Mouse (Mus musculus) gastrocnemius, adult 2 months (tissue): ENCODE measurements at regions not wholly inside any gene's neighbourhood (a gene's known extent, or its start where the extent isn't known, plus 50 kb on each side); places are given as distances from the start of the nearest gene placed in this dataset.
A peak's percentile ranks its signal among the peaks of the same experiment; 100 is the strongest.
"Not testable (repeated sequence)": the region's sequence is repeated elsewhere in the genome, so short reads cannot be mapped to it uniquely, and the experiment has no call there.

Experiments used
- DNase-seq: peaks from one replicate; pipeline ENCODE4 v3.0.0; 2022
- H3K27ac ChIP-seq: fragments of 200-600 bp; 2 replicates; pipeline ENCODE4 v1.8.1; 2022; ENCODE audit warnings: mild to moderate bottlenecking
- H3K4me3 ChIP-seq: fragments of 200-600 bp; 2 replicates; pipeline ENCODE4 v1.8.1; 2022; ENCODE audit warnings: mild to moderate bottlenecking, moderate library complexity
- CTCF ChIP-seq: fragments of 200-600 bp; IDR thresholded peaks from 2 replicates; pipeline ENCODE4 v1.8.1; 2022; ENCODE audit warnings: antibody characterized with exemption, mild to moderate bottlenecking, moderate library complexity
- intact Hi-C: fragments of 180-260 bp; cut with DNase I; formaldehyde crosslinking; loops from one replicate; pipeline ENCODE4 v1.15.1; 2025

DNA sequence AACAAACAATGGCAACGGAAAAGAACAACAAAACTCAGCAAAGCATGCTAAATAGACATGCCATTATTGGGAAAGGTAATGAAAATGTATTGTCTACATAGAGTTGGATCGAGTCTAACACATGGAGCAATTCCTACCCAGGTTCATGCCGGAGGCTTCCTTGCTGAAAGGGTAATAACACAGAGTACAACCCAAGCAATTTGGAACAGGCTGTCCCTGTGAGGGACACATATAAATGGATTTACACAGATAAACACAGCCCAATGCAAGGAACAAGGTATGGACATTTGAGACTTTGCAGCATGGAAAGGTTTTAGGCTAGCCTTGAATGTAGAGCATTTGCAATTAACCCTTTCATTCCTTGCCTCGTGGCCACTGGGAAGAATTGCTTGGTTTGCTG is 158.6 kb upstream of the Gm11146 start:
- intact Hi-C loops: no loop called here
- Histone ChIP-seq H3K27ac (no peak overlapping the region), H3K4me3 (no peak overlapping the region)
- no peak for TF ChIP-seq CTCF
- no peak for DNase-seq

DNA sequence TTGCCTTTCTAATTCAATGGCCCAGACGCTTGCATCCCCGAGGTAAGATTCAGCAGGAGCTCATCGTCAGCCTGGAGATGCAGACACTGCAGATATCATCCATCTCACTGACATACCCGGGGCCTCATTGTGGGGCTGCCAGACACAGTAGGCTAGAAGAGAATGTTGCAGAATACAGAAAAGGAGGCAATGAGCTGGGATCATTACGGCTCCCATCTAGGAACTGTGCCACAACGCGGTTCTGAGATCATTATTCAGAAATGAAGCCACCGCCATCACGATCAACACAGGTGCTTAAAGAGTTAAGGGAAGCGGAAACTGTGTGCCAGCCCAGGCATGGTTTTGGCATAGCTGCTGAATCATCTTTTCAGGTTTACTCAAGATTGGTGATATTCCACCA is 158.1 kb upstream of the Gm11146 start:
- intact Hi-C loops: no loop called here
- Histone ChIP-seq H3K27ac (no peak overlapping the region), H3K4me3 (no peak overlapping the region)
- no peak for DNase-seq
- no peak for TF ChIP-seq CTCF

DNA sequence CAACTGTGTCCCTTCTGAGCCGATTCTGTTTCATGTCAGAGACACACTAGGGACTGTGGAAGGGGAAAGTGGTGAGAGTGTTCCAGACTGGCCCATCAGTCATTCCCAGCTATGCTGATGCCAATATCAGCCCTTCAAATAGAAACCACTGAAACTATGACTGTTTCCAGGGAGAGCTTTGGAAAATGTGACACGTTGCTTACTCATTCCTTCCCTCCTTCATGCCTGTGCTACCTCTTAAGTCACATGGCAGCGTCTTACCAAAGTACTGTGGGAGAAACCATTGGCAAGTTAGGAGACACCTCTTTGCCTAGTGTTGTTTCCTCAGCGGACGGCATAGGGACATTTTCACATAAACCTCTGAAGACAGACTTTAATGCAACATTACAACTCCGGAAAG is 153.0 kb upstream of the Gm11146 start:
- DNase-seq: no peak
- Histone ChIP-seq H3K27ac (no peak overlapping the region), H3K4me3 (no peak overlapping the region)
- no peak for TF ChIP-seq CTCF
- intact Hi-C loops: no loop called here

DNA sequence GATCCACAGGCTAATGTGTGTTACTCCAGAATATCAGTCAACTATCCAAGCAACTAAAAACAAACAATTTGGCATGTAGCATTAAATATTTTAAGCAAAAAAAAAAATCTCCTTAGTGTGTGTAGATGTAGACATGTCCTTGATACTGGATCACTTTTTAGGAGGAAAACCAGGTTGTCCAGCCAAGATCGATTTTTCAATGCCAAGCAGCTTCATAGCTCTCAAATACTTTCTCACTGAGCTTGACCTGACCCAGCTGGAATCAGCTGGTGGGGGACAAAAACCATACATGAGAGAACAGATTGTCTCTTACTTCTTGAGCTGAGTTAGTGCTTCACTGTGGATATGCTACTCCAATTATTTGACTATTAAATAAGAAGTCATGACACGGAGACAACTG is 147.6 kb upstream of the Gm11146 start:
- no peak for TF ChIP-seq CTCF
- Histone ChIP-seq H3K4me3 (no peak overlapping the region), H3K27ac (peak overlapping the region; percentile 43; the same call in 1 of the 2 replicates)
- intact Hi-C loops: no loop called here
- no peak for DNase-seq

DNA sequence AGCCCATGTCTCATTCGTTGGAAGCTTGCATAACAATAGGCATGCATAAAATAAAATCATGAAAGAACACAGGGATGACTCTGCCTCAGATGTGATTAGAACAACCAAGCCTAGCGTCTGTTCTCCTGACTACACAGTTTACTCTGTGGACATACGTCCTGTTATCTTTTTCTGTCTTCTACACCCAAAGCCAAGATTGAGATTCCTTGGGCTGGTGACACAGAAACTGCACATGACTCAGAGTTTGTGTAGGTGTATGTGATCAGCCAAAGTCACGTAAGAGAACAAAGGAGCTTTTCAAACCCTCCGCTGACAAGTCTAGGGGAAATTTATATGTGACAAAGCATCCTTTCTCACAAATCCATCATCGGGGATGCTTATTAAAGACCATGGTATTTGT is 141.9 kb upstream of the Gm11146 start:
- intact Hi-C loops: no loop called here
- no peak overlapping the region for H3K4me3 ChIP-seq
- no peak for TF ChIP-seq CTCF
- no peak for DNase-seq
- no peak overlapping the region for H3K27ac ChIP-seq

DNA sequence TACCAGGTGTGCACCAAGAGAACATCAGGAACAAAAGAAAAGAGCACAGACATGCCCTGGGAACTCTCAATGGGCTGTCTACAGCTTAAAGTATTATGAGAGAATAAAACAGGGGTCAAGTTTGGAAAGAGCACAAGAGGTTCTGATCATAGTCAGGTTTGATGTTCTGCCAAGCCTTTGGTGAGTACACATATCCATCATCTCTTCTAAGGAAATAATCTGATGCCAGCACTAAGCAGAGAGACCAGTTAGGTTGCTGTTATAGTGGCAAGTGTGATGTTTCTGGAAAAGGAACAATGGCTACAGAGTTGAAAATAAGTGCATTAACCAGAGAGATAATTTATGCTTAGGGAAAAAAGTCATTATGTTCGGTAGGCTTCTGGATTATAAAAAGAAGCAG is 136.9 kb upstream of the Gm11146 start:
- Histone ChIP-seq H3K4me3 (no peak overlapping the region), H3K27ac (no peak overlapping the region)
- DNase-seq: no peak
- intact Hi-C loops: no loop called here
- no peak for TF ChIP-seq CTCF

DNA sequence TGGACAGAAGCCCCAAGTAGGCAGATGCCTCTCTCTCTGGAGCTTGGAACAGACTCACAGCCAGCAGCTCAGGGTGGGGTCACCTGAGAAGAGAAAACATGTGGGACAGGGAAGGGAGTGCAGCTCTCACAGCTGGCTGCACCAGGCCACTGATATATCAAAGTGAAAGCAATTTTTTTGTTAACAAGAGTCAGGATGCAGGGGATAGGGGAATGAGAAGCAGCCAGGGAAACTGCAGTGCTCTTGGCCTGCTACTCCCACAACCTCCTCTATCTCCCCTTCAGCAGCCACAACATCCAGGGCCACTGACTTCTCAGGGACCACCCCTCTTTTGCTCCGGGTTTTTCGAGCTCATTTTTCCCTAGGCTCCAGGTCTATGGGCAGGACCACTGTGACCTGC is 117.5 kb upstream of the Gm11146 start:
- DNase-seq: no peak
- H3K27ac ChIP-seq: no peak overlapping the region
- no peak for TF ChIP-seq CTCF
- no peak overlapping the region for H3K4me3 ChIP-seq
- intact Hi-C loops: no loop called here

DNA sequence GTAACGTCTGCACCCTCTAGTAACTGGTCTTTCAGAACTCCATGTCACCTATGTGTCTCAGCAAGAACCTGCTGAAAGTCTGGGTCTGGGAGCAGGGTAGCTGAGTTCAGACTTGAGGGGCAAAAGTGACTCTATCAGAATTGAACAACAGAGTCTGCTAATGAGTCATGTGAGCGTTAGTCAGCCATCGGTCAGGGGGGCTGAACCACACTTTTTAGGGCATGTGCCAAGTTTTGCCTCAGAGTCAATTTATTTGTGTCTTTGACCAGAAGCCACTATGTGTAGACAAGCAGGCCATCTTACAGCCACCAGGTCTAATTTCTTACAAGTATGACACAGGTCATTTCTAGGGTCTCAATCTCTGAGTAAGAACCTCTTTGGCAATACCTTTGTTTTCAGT is 115.9 kb upstream of the Gm11146 start:
- intact Hi-C loops, DNase-seq, H3K27ac ChIP-seq, H3K4me3 ChIP-seq: not testable (repeated sequence)

DNA sequence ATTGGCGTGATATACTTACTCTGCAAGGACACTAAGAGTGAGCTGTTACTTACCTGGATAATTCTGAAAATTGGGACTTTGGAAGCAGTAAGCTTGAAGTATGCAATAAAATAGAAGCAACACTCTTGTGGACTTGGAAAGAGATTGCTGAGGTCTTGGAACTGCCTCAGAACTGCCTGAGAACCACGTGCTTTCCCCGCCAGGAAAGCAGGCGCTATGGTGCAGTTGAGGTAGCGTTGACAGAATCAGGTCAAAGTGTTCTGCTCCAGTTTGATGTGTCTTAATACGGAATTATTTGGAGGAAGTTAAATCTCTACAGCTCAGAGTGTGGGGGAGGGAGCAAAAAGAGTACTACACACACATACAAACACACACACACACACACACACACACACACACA is 102.8 kb upstream of the Gm11146 start:
- intact Hi-C loops: no loop called here
- no peak overlapping the region for H3K27ac ChIP-seq
- DNase-seq: no peak
- no peak overlapping the region for H3K4me3 ChIP-seq
- TF ChIP-seq CTCF: no peak

DNA sequence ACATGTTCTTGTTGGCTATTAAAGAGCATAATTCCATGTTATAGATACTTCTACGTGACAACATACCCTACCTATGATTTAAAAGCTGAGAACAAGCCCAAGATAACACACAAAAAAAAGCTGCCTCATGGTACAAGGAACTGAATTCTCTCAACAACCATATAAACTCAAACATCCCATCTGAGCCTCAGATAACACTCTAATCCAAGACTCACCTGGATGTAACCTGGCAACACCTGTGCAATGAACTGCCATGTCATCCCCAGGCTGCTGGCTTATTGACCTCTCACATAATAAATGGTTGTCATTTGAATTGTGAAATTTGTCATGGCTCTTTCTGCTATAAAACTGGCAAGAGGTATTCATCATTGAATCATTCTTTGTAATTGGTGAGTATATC is 93.5 kb upstream of the Gm11146 start:
- DNase-seq: no peak
- Histone ChIP-seq H3K27ac (no peak overlapping the region), H3K4me3 (no peak overlapping the region)
- intact Hi-C loops: no loop called here
- TF ChIP-seq CTCF: no peak

DNA sequence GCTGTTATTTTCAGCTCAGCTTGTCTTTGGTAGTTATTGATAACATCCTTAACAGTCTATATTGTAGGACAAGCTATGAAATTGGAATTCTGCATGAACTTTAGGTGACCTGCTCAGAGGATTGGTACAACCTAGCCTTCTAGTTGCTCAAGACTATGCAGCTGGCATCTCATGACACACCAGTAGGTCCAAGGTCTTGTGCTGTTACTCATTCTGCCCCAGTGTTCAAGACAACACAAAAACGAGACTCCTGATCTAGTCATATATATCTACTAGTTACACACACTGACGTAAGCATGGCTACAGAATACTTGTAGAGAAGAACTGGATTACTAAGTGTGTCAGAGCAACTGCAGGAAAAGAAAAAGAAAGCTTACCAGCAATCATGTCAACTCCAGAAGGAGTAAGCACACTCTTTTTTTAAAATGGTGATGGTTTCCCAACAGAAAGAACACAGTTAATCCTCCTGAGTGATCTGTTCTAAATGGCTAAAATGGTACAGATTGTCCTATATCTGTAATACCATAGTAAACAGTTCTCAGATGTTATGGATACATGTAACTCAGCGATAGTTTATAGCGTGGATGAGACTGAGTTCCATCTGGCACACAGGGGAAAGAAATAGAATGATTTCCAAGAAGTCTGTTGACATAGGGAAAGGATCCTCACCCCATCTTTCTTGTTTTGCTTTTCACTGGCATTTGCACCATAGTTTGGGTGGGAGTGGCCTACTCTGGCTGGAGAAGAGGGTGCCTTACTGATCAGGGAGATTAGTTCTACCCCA is 85.4 kb upstream of the Gm11146 start:
- no peak overlapping the region for H3K27ac ChIP-seq
- no peak overlapping the region for H3K4me3 ChIP-seq
- TF ChIP-seq CTCF: no peak
- intact Hi-C loops: no loop called here
- DNase-seq: no peak

DNA sequence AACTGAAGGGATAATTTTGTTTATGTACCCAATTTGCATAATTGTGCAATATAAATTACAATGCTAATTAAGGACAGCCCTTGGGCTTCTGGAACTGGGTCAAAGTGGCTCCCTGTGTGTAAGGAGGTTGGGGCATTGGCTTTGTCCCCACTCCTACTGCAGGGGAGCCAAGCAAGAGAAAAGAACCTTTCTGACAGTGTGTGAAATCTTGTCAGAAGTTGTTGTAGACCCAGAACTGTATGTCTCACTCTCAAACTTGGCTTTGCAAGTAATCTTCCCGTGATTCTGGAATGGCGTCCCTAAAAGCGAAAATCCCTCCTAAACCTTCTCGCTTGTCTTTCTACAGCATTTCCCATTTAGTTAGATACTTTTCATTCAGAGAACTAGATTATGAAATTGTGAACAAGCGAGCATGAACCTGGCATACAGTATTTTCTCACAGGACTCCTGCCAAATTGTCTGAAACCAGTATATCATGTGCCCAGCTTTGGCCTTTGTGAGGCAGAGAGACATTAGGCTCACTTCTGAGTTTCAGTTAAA is 83.8 kb upstream of the Gm11146 start:
- no peak for TF ChIP-seq CTCF
- intact Hi-C loops: no loop called here
- Histone ChIP-seq H3K4me3 (no peak overlapping the region), H3K27ac (0 out of 2 replicates have a peak overlapping the region, but pooled peaks have one; percentile 7)
- no peak for DNase-seq

DNA sequence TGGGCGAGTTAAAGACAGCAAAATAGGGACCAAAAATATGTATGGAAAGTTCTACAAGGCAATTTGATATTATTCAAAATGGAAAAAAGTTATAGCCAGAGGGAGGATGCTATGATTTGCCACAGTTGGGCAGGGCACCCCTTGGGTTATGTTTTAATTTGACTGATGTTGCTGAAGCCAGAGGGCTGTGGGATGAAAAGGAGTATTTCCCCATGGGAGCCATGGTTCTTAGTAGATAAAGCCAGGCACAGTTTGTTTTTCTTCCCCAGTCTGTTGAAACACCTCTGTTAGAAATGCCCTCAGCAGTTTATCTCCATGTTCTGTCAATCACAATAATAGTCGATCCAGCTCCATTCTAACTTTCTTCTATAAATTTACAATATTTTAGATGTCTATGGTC is 82.6 kb upstream of the Gm11146 start:
- DNase-seq: no peak
- intact Hi-C loops: no loop called here
- no peak for TF ChIP-seq CTCF
- Histone ChIP-seq H3K4me3 (no peak overlapping the region), H3K27ac (no peak overlapping the region)

DNA sequence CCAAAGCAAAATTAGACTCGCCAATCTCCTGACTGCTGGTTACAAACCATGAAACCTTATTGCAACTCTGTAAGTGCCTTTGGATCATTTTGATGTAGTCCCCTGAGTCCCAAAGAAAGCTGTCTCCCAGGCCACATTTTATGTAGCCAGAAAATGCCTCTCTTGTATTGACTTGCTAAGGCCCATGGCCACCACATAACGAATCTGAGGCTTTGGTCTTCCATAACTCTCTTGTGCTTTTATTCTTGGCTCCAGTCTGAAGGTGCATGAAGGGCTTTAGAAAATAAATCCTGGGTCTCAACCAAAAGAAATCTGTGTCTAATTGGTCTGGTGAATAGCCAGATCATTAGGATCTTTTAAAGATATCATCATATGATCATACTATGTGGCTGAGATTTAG is 77.3 kb upstream of the Gm11146 start:
- Histone ChIP-seq H3K27ac (no peak overlapping the region), H3K4me3 (no peak overlapping the region)
- no peak for TF ChIP-seq CTCF
- no peak for DNase-seq
- intact Hi-C loops: no loop called here
